27 mouse cellular contexts compared by ENCODE assay signal in genomic region chr4:87682783-87683182, GRCm38 (mm10).
DNase-seq lines count a peak whose midpoint lies in the region; ATAC-seq and TF ChIP-seq lines count a peak whose summit lies in the region.
"Had no signal": no experiment of that assay in that cellular context is flagged by ENCODE, and none has a peak within 500 bp of the region (broad histone marks: within the 10 kb centered on the region; RNA-seq: fewer than 3 reads in every experiment).

No protein-coding gene starts in this region.

- H3K4me3 ChIP-seq in liver, adult 2 months (ENCODE audit: insufficient read depth, low read depth, low read length), result no peak overlapping the region
- no peak overlapping the region for H3K4me3 ChIP-seq in liver, embryonic 12.5 days
- H3K4me3 ChIP-seq in CH12.LX (replicated peaks in 1 of 3; ENCODE audit: low read depth in 2 of 3, low read length in 2 of 3, poor library complexity in 1 of 3), result no peak overlapping the region
- no peak overlapping the region for H3K4me3 ChIP-seq in intestine, embryonic 16.5 days (ENCODE audit: low read length)
- H3K4me3 ChIP-seq: forebrain, embryonic 13.5 days; megakaryocyte, embryonic 14.5 days; midbrain, embryonic 12.5 days; neural tube, embryonic 13.5 days; stomach, embryonic 15.5 days had no signal

- 85% methylated on average over 2 of the region's 2 CpGs for WGBS in liver, adult 2 months
- 73% methylated on average over 2 of the region's 2 CpGs for WGBS in liver, embryonic 12.5 days (ENCODE audit: insufficient replicate concordance)
- 80% methylated on average over 2 of the region's 2 CpGs for WGBS in intestine, embryonic 16.5 days

- H3K36me3 ChIP-seq in liver, adult 2 months (ENCODE audit: control insufficient read depth, insufficient read depth, low read length), result no peaks in the 10 kb centered on the region
- H3K36me3 ChIP-seq in liver, embryonic 12.5 days, result no peaks in the 10 kb centered on the region
- H3K36me3 ChIP-seq in CH12.LX (replicated peaks in 1 of 2; ENCODE audit: control insufficient read depth in 1 of 2, insufficient read depth in 1 of 2, low read length in 1 of 2), result no peaks in the 10 kb centered on the region
- no peaks in the 10 kb centered on the region for H3K36me3 ChIP-seq in intestine, embryonic 16.5 days (ENCODE audit: control insufficient read depth, insufficient read depth, low read length)
- H3K36me3 ChIP-seq: midbrain, embryonic 12.5 days; neural tube, embryonic 13.5 days; stomach, embryonic 15.5 days had no signal

- dilution Hi-C loops in CH12.LX (cut with MboI; ENCODE audit: extremely low pct_ligation_motif_present, extremely low pct_unique_long_range_greater_than_20kb, low sequenced_read_pairs), result no loop called here

- H3K9ac ChIP-seq in liver, adult 2 months (ENCODE audit: low read depth, low read length), result no peak overlapping the region
- H3K9ac ChIP-seq in liver, embryonic 12.5 days, result no peak overlapping the region
- no peak overlapping the region for H3K9ac ChIP-seq in CH12.LX (ENCODE audit: insufficient read depth, low read depth)
- no peak overlapping the region for H3K9ac ChIP-seq in intestine, embryonic 16.5 days (ENCODE audit: low read depth, low read length)
- H3K9ac ChIP-seq: forebrain, embryonic 13.5 days; midbrain, embryonic 12.5 days; neural tube, embryonic 13.5 days; stomach, embryonic 15.5 days had no signal

- no peak for TF ChIP-seq POLR2A in liver, adult 2 months (IDR thresholded peaks at IDR 0.05; ENCODE audit: extremely low read depth, insufficient read depth, low read length)
- TF ChIP-seq POLR2A in CH12.LX (IDR thresholded peaks at IDR 0.05; ENCODE audit: low read depth, low read length), result no peak

- no peak for TF ChIP-seq RAD21 in CH12.LX (IDR thresholded peaks at IDR 0.05; ENCODE audit: low read depth, low read length)

- 0 out of 2 replicates have a peak, but pooled peaks cover 6% of the 10 kb centered on the region for H3K27me3 ChIP-seq in liver, adult 2 months (ENCODE audit: control insufficient read depth, insufficient read depth, low read length)
- H3K27me3 ChIP-seq in liver, embryonic 12.5 days (replicated peaks), result no peaks in the 10 kb centered on the region
- no peaks in the 10 kb centered on the region for H3K27me3 ChIP-seq in CH12.LX (replicated peaks)
- H3K27me3 ChIP-seq in intestine, embryonic 16.5 days (replicated peaks; ENCODE audit: control insufficient read depth, insufficient read depth, low read length), result no peaks in the 10 kb centered on the region
- H3K27me3 ChIP-seq: forebrain, embryonic 13.5 days; megakaryocyte, embryonic 14.5 days; midbrain, embryonic 12.5 days; neural tube, embryonic 13.5 days; stomach, embryonic 15.5 days had no signal

- H3K4me1 ChIP-seq in liver, adult 2 months (ENCODE audit: control insufficient read depth, insufficient read depth, low read length), result no peaks in the 10 kb centered on the region
- H3K4me1 ChIP-seq in liver, embryonic 12.5 days, result no peaks in the 10 kb centered on the region
- peaks cover 0 to 16% of the 10 kb centered on the region in 2 experiments; a peak in 2 of 4 replicates for H3K4me1 ChIP-seq in CH12.LX (ENCODE audit: control insufficient read depth in 1 of 2, insufficient read depth in 2 of 2)
- no peaks in the 10 kb centered on the region for H3K4me1 ChIP-seq in intestine, embryonic 16.5 days (ENCODE audit: control insufficient read depth, insufficient read depth, low read length)
- H3K4me1 ChIP-seq: forebrain, embryonic 13.5 days; midbrain, embryonic 12.5 days; neural tube, embryonic 13.5 days; stomach, embryonic 15.5 days had no signal

- DNase-seq in liver, adult 2 months (ENCODE audit: extremely low read depth, low read depth, low spot score), result peak; percentile 13
- DNase-seq in CH12.LX (ENCODE audit: extremely low read depth), result peak; percentile 42
- no peak for DNase-seq in embryo, embryonic 10 days (ENCODE audit: low spot score)
- DNase-seq in lung, postnatal 14 days, result no peak
- DNase-seq: adrenal gland, postnatal 25 days; cerebellum, adult 2 months; cerebellum, postnatal 14 days; gastrocnemius, postnatal 10 days; heart, postnatal 4 days; kidney, adult 2 months; kidney, postnatal 4 days; lung, adult 18-20 months; retina, postnatal 1 day; right cerebral cortex, postnatal 14 days had no signal

- no peaks in the 10 kb centered on the region for H3K79me2 ChIP-seq in liver, adult 2 months (ENCODE audit: control insufficient read depth, insufficient read depth, low read length)
- no peaks in the 10 kb centered on the region for H3K79me2 ChIP-seq in CH12.LX (replicated peaks; ENCODE audit: control insufficient read depth, extremely low read depth, insufficient read depth, poor library complexity, severe bottlenecking)

- no peak for ATAC-seq in liver, embryonic 12.5 days
- ATAC-seq in hematopoietic stem cell, adult 5-6 weeks (replicated peaks in 1 of 2; ENCODE audit: insufficient read depth in 1 of 2, low FRiP score in 2 of 2, low TSS enrichment in 1 of 2, low read depth in 1 of 2, poor library complexity in 2 of 2, severe bottlenecking in 2 of 2), result peak; percentile 42 to 45; a peak in 1 of 4 replicates
- ATAC-seq in neutrophil, adult 5-6 weeks (ENCODE audit: extremely low read depth, insufficient number of reproducible peaks, low FRiP score, poor library complexity, severe bottlenecking), result peak; percentile 84
- no peak for ATAC-seq in intestine, embryonic 16.5 days
- ATAC-seq: forebrain, embryonic 13.5 days; hindbrain, embryonic 16.5 days; lung, postnatal 0 days had no signal

- TF ChIP-seq CTCF in liver, adult 2 months (IDR thresholded peaks at IDR 0.05; ENCODE audit: low read depth, low read length), result no peak
- TF ChIP-seq CTCF in CH12.LX (conservative IDR thresholded peaks at IDR 0.05 in 1 of 2, IDR thresholded peaks at IDR 0.05 in 1 of 2; ENCODE audit: low read depth in 2 of 2, low read length in 2 of 2), result no peak

- no peak overlapping the region for H3K27ac ChIP-seq in liver, adult 2 months (replicated peaks; ENCODE audit: insufficient read depth, low read depth, low read length)
- no peak overlapping the region for H3K27ac ChIP-seq in liver, embryonic 12.5 days
- H3K27ac ChIP-seq in CH12.LX (ENCODE audit: insufficient read depth, low read depth), result no peak overlapping the region
- no peak overlapping the region for H3K27ac ChIP-seq in intestine, embryonic 16.5 days (ENCODE audit: low read length)
- H3K27ac ChIP-seq: forebrain, embryonic 13.5 days; midbrain, embryonic 12.5 days; neural tube, embryonic 13.5 days; stomach, embryonic 15.5 days had no signal

- H3K4me2 ChIP-seq in liver, embryonic 12.5 days, result no peak overlapping the region
- H3K4me2 ChIP-seq in CH12.LX (ENCODE audit: insufficient read depth, low read depth, poor library complexity, severe bottlenecking), result no peak overlapping the region
- no peak overlapping the region for H3K4me2 ChIP-seq in intestine, embryonic 16.5 days (ENCODE audit: low read depth, low read length)
- H3K4me2 ChIP-seq: forebrain, embryonic 13.5 days; heart, embryonic 11.5 days; liver, embryonic 11.5 days; midbrain, embryonic 12.5 days; neural tube, embryonic 13.5 days; stomach, embryonic 15.5 days had no signal

- TF ChIP-seq EP300 in CH12.LX (IDR thresholded peaks at IDR 0.05; ENCODE audit: low read length), result no peak

- H3K9me3 ChIP-seq in liver, embryonic 12.5 days (replicated peaks), result no peaks in the 10 kb centered on the region
- H3K9me3 ChIP-seq in CH12.LX (replicated peaks; ENCODE audit: low read length), result no peaks in the 10 kb centered on the region
- no peaks in the 10 kb centered on the region for H3K9me3 ChIP-seq in intestine, embryonic 16.5 days (ENCODE audit: control insufficient read depth, low read length)
- H3K9me3 ChIP-seq: forebrain, embryonic 13.5 days; megakaryocyte, embryonic 14.5 days; midbrain, embryonic 12.5 days; neural tube, embryonic 13.5 days; stomach, embryonic 15.5 days had no signal

- in situ Hi-C loops in CH12.LX (cut with MboI; ENCODE audit: low pct_ligation_motif_present, low pct_unique_long_range_greater_than_20kb, low sequenced_read_pairs), result no loop called here

TF ChIP-seq in CH12.LX, 34 proteins besides CTCF, POLR2A, EP300 and RAD21:
- no peak for TF ChIP-seq KAT2A (IDR thresholded peaks at IDR 0.05; ENCODE audit: insufficient replicate concordance, low read length)
- peak; percentile 23; the same call in 1 of the 2 replicates for TF ChIP-seq ZNF384 (IDR thresholded peaks at IDR 0.05; ENCODE audit: low read depth, low read length)

Comparison
In these comparisons a context has a peak if more than half of its experiments do, and no peak if none do; other contexts are left out.
1. DNase-seq: peak in liver, adult 2 months (single experiment) and CH12.LX (single experiment); none in embryo, embryonic 10 days (single experiment) and lung, postnatal 14 days (single experiment).
2. ATAC-seq: peak in hematopoietic stem cell, adult 5-6 weeks (2 of 2) and neutrophil, adult 5-6 weeks (single experiment); none in liver, embryonic 12.5 days (single experiment) and intestine, embryonic 16.5 days (single experiment).